Mouse (Mus musculus) urinary bladder, adult 18-20 months (tissue): ENCODE data around the gene Mindy4b-ps.
A peak's percentile ranks its signal among the peaks of the same experiment; 100 is the strongest.

ENCODE experiments used
- DNase-seq, 2 experiments: peaks; one replicate each; pipeline ENCODE4 v3.0.0; 2022; ENCODE audit warnings: low spot score in 2 of 2, mixed read lengths in 2 of 2

Mindy4b-ps gene

DNA sequence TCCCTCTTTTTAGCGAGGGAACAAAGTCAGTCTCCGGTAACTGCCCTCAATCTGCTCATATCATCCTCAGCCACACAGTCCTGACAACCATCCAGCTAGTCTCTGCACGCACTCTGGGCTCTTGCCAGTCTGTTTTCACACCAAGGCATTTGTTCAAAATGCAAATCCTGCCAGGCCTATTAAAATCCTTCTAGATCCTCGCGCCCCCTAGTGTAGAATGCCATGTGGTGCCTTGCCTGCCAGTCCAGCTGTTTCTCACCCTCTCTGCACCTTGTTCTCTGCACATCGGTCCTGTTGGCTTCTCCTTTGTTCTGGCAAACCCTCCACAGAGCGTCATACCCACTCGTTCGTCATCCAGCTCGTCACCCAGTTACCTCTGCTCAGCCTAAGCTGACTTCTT is 36.2 kb downstream of the Mindy4b-ps start:
- DNase-seq, result peak; percentile 6 to 14

DNA sequence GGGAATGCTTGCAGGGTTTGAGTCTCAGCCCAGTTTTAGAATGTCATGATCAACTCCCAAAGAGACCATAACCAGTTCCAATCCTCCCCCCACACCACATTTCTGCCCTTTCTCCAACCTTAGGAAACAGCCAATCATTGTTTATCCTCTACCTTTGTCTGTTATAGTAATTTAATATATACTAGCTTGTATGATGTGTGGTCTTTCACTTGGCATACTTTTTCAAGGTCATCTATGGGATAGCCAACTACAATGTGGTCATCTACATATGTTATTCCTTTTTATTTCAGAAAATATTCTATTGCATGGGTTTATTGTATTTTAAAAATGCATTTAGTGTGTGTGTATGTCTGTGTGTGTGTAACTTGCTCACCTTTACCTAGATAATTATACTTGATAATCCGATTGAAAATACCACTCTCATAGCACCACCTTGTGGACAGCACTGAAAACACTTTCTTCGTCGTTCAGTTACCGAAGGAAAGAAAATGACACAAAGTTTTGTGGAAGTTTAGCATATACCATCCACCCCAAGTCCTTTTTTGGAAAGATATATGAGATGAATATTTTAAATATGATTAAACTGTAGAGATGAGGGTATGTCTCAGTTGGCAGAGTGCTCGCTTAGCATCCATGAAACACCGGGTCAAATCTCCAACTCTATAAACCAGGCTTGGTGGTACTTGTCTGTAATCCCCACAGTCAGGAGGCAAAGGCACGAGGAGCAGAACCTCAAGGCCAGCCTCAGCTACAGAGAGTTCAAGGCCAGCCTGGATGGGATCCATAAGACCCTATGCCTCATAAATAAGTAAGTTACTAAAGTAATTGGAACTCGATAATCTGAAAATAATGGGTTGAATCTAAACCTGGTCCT is 37.7 kb downstream of the Mindy4b-ps start:
- no peak for DNase-seq

DNA sequence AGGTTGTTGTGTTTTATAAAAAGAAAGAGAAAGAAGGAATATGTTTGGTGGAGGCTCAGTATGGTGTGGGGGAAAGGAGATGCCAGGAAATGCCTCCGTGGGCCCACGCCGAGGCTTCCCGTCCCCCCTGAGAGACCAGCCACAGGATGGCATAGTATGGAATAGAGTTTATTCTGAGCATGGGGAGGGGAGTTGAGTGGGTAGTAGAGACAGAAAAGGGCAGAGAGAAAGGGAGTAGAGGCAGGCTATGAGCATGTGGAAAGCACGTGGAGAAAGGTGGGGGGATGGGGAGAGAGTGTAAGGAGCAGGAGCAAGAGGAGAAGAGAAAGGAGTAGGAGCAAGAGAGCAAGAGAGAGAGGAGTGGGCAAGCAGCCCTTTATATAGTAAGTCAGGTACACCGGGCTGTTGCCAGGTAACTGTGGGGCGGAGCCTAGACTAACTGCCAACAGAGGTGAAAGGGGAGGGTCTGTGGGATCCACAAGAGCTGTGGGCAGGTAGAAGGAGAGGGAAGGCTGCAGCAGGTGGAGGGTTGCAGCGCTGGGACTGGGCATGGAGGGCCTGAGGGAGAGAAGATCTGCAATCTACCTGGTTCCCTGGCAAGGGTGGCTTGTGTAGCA is 38.4 kb downstream of the Mindy4b-ps start:
- no peak for DNase-seq

DNA sequence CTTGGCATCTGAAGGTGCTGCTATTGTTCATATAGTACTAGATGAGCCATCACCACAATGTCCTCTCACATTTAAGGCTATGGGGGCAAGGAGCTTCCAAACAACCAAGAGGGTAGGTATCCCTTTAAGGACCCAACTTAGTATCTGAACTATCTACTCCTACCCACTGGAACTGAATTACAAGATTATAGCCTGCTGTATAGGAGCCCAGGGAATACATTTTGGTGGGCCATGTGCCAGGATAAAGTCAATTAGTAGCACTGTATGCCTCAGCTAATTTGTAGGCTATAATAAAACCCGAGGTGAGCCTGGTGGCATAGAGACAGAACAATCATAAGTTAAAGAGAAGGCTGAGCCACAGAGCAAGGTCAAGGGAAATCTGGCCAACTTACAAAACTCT is 65.7 kb downstream of the Mindy4b-ps start:
- DNase-seq, result no peak

DNA sequence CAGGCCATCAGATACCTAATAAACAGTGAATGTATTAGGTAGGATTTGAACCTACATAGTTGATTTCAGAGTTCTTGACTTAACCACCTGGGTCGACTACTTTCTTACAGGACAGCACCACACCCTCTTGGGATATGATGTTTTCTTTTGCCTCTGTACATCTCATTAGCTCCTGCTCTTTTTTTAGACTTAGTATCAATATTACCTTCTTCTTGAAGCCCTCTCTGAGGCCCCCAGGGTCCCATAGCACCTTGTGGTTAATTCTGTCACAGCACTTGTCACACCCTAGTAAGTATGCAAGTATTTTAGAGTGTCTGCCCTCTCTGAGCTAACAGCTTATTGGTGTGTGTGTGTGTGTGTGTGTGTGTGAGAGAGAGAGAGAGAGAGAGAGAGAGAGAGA is 66.3 kb downstream of the Mindy4b-ps start:
- DNase-seq, result no peak

DNA sequence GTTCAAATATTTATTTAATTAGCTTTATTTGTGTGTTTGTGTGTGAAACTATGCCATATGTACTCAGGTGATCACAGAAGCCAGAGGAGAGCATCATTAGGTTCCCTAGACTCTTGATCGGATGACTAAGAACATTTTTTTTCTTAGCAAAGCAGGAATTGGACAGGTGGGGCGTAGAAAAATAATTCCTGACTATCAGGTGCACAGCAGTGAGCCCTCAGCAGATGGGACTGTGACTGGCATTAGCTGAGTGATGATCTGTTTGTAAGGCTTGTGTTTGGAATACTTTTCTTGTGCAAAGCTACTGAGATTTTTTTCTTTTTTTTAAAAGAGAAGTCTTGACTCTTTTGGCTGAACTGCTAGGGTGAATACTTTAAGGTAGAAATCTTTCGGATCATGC is 67.8 kb downstream of the Mindy4b-ps start:
- DNase-seq, result no peak

DNA sequence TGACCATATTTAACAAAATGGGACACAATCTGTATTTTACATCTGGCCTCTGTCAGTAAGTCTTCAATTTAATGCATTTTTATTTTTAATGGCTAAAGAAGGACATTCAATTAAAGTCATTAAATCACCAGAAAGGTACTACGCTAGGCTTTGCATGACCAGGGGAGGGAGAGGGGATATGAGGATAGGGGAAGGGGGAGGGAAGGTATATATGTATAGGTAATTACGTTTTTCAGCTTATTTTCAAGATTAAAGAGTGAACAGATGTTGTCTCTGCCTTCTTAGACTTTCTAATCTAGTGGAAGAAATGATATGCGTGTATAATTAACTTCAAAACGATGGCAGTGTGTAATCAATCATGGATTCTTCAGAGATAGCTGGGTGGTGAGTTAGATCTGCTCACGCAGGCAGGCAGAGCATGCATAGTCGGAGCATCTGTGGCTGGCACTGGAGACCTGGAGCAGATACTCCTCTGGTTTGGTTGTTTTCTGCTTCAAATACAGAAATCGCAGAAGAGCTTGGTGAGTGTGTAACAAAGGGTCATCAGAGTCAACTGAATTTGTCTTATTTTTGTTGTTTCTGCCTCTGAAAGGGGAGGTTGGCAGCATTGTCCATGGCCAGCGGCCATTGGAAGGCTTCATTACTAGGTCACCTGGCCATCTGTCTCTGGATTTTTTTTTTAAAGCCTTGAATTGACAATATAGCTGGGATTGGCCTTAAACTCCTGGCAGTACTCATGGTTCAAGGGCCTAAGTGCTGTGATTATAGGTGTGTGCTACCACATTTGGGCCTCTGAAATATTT is 70.1 kb downstream of the Mindy4b-ps start:
- DNase-seq, result no peak

DNA sequence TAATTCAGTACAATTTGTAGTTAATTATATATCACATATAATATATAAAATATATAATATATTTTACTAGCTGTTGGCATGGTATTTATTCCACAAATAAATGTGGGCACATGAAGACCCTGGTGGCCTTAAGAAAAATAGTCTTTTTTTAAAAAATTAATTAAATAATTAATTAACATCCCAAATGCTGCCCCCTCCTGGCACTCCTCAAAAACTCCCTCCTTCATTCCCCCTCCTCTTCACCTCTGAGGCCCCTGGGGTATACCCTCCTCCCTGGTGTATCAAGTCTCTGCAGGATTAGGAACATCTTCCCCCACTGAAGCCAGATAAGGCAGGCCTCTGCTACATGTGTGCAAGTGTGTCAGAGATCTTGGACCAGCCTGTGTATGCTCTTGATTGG is 73.4 kb downstream of the Mindy4b-ps start:
- no peak for DNase-seq

DNA sequence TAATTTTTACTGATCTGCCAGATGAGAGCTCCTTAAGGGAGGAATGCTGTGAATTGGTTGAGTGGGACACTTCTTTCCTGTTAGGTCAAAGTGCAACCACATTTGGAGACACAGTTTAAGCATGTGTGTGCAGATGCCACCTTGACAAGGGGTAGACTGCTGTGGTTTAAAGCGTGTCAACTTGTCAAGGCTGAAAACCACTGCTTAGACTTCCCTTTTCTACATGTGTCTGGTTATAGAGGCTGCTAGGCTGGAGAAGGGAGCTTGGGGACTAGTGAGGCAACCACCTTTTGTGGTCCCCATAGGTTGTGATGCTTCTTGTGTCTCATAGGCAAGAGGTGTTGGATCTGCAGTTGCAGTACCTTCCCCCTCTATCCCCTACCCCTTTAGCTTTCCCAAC is 74.2 kb downstream of the Mindy4b-ps start:
- DNase-seq, result no peak

DNA sequence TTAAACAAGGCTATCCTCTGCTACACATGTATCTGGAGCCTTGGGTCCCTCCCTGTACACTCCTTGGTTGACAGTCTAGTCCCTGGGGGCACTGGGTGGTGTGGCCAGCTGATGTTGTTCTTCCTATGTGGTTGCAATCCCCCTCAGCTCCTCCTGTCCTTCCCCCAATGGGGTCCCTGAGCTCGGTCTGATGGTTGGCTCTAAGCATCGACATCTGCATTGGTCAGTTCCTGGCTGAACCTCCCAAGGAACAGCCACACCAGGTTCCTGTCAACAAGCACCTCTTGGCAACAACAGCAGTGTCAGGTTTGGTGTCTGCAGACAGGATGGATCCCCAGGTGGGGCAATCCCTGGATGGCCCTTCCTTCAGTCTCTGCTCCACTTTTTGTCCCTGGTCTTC is 82.6 kb downstream of the Mindy4b-ps start:
- DNase-seq, result no peak
